Mouse (Mus musculus) midbrain, embryonic 10.5 days (tissue): ENCODE measurements around the gene Tfr2. TPM values are rescaled to one million over a fixed set of nuclear protein-coding genes. Genes with fewer than 3 reads are reported as not detected.

Experiments used
- DNase-seq: peaks from one replicate; pipeline ENCODE4 v3.0.0-alpha.2; 2017; ENCODE audit warnings: low spot score
- H3K27ac ChIP-seq: fragments of 300-500 bp; sonication (generic); replicated peaks from 2 replicates; pipeline ENCODE4 v1.5.1; 2016; ENCODE audit warnings: mild to moderate bottlenecking
- H3K27me3 ChIP-seq: fragments of 300-500 bp; sonication (generic); 2 replicates; pipeline ENCODE4 v1.6.1; 2016; ENCODE audit warnings: low read depth, mild to moderate bottlenecking; ENCODE audit not compliant: poor library complexity, severe bottlenecking
- H3K36me3 ChIP-seq: fragments of 300-500 bp; sonication (generic); 2 replicates; pipeline ENCODE4 v1.6.1; 2016; ENCODE audit warnings: mild to moderate bottlenecking, moderate library complexity
- H3K4me1 ChIP-seq: fragments of 300-500 bp; sonication (generic); 2 replicates; pipeline ENCODE4 v1.6.1; 2016
- H3K4me3 ChIP-seq: fragments of 300-500 bp; sonication (generic); 2 replicates; pipeline ENCODE4 v1.5.1; 2016; ENCODE audit warnings: mild to moderate bottlenecking, moderate library complexity
- H3K9me3 ChIP-seq: fragments of 300-500 bp; sonication (generic); replicated peaks from 2 replicates; pipeline ENCODE4 v1.6.1; 2016; ENCODE audit warnings: mild to moderate bottlenecking
- WGBS: fragments of 180-500 bp; shearing (Covaris S2); methylation state at CpG from one replicate; pipeline ENCODE4 v1.1.7; 2016; 5-methylcytosine and 5-hydroxymethylcytosine counted together
- polyA plus RNA-seq: library from polyadenylated mRNA; unstranded; fragments of >200 nt; fragmentation: Nextera tagmentation; extraction: Ambion mirVana; gene quantifications from 2 replicates; pipeline ENCODE4 v1.2.1, GENCODE M21; 2016

Tfr2 gene
- 1.9 and 2.2 TPM in 2 replicates for polyA plus RNA-seq

DNA sequence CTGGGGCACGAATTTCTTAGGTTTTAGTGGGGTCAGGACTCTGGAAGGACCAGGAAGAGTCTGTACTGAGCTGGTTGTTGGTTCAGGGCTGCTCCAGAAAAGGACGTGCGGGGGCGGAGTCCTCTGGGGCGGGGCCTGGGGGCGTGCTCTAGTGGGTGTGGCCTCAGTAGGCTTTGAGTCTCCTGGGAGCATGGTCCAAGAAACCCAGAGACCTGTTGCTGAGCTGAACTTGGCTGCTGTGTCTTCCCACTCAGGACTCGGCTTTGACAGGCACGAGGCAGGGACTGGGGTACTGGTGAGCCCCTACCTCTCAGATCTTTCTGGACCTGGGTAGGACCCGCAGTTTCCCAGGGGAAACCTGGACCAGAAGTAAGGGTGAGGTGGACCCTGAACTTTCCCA lies at the start of gene Tfr2:
Tfr2 (plus strand) TSS at position 176 of the 400 bp plus-strand sequence.
- no peaks in the 10 kb centered on the region for H3K9me3 ChIP-seq
- H3K4me3 ChIP-seq: no peak within 1 kb of the TSS
- H3K27ac ChIP-seq: no peak within 1 kb of the TSS; the same call in 1 of the 2 replicates
- no peak for DNase-seq
- WGBS: 44% methylated on average over 9 of the region's 9 CpGs
- peaks cover 15% of the 10 kb centered on the region for H3K27me3 ChIP-seq
- no peaks in the 10 kb centered on the region for H3K36me3 ChIP-seq
- peaks cover 32% of the 10 kb centered on the region for H3K4me1 ChIP-seq

DNA sequence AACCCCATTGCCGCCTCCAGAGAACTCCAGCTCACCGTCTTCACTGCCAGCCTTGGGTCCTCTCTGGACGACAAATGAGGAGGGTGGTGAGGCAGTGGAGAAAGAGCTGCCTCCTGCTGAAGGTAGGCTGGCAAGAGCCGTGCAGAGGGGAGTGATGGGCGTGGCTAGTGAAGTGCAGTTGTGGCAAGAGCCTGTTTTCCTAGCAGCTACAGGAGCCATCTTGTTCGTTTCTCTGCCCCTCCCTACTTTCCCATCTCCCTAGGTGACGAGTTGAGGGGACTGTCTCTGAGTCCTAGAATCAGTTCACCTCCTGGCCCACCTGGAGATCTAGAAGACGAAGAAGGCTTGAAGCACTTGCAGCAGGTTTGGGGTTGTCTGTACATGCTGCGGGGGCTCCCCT lies 47.8 kb upstream of the Tfr2 start:
- Histone ChIP-seq H3K36me3 (peaks cover 99% of the 10 kb centered on the region), H3K9me3 (no peaks in the 10 kb centered on the region), H3K27ac (no peak overlapping the region), H3K27me3 (no peaks in the 10 kb centered on the region), H3K4me1 (peaks cover 29% of the 10 kb centered on the region), H3K4me3 (no peak overlapping the region)
- DNase-seq: no peak
- 77% methylated on average over 9 of the region's 9 CpGs for WGBS

- no peak for DNase-seq
- no peak overlapping the region for H3K4me3 ChIP-seq
- 77% methylated on average over 11 of the region's 11 CpGs for WGBS
Measured at GRCm38 (mm10) chr5:137522711-137523110, 46.9 kb upstream of the Tfr2 start.

GRCm38 (mm10) chr5:137523396-137524250 lies 46.0 kb upstream of the Tfr2 start:
- Histone ChIP-seq H3K27me3 (no peaks in the 10 kb centered on the region), H3K9me3 (no peaks in the 10 kb centered on the region), H3K27ac (peak overlapping the region; percentile 42), H3K36me3 (peaks cover 100% of the 10 kb centered on the region), H3K4me3 (0 out of 2 replicates have a peak overlapping the region, but pooled peaks have one; percentile 16), H3K4me1 (peaks cover 46% of the 10 kb centered on the region)
- 83% methylated on average over 25 of the region's 25 CpGs for WGBS
- DNase-seq: no peak

More at GRCm38 (mm10) chr5:137522711-137523110, 46.9 kb upstream of the Tfr2 start:
- Histone ChIP-seq H3K36me3 (peaks cover 100% of the 10 kb centered on the region), H3K27me3 (no peaks in the 10 kb centered on the region), H3K27ac (peak overlapping the region; percentile 2; the same call in 1 of the 2 replicates), H3K9me3 (no peaks in the 10 kb centered on the region), H3K4me1 (peaks cover 37% of the 10 kb centered on the region)

DNA sequence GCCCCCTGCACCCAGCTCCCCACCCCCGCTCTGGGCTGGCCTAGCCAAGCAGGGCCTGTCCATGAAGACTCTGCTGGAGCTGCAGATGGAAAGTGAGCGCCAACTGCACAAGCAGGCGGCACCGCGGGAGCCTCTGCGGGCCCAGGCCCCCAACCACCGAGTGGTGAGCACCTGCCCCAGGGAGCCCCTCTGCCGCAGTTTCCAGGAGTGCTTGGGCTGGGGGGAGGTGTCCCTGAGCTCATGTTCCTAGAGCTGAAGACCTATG lies 45.5 kb upstream of the Tfr2 start:
- peak overlapping the region; percentile 42 for H3K27ac ChIP-seq
- peaks cover 100% of the 10 kb centered on the region for H3K36me3 ChIP-seq
- no peak for DNase-seq
- H3K9me3 ChIP-seq: no peaks in the 10 kb centered on the region
- no peaks in the 10 kb centered on the region for H3K27me3 ChIP-seq
- 0 out of 2 replicates have a peak overlapping the region, but pooled peaks have one; percentile 14 for H3K4me3 ChIP-seq
- WGBS: 91% methylated on average over 8 of the region's 8 CpGs
- peaks cover 51% of the 10 kb centered on the region for H3K4me1 ChIP-seq

DNA sequence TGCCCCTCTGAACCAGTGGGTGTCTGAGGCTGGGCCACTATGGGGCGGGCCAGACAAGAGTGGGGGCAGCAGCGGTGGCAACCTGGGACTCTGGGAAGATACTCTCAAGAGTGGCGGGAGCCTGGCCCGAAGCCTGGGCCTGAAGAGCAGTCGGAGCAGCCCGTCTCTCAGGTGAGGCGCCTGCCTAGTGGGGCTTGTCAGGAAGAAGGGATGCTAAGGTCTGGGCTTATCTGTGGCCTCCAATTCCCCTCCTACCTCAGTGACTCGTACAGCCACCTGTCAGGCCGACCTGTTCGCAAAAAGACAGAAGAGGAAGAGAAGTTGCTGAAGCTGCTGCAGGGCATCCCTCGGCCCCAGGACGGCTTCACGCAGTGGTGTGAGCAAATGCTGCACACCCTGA lies 45.0 kb upstream of the Tfr2 start:
- 92% methylated on average over 13 of the region's 13 CpGs for WGBS
- Histone ChIP-seq H3K27me3 (no peaks in the 10 kb centered on the region), H3K27ac (peak overlapping the region; percentile 30; the same call in 1 of the 2 replicates), H3K36me3 (peaks cover 100% of the 10 kb centered on the region), H3K4me3 (peak overlapping the region; percentile 14; the same call in 1 of the 2 replicates), H3K9me3 (no peaks in the 10 kb centered on the region), H3K4me1 (peaks cover 56% of the 10 kb centered on the region)
- no peak for DNase-seq

DNA sequence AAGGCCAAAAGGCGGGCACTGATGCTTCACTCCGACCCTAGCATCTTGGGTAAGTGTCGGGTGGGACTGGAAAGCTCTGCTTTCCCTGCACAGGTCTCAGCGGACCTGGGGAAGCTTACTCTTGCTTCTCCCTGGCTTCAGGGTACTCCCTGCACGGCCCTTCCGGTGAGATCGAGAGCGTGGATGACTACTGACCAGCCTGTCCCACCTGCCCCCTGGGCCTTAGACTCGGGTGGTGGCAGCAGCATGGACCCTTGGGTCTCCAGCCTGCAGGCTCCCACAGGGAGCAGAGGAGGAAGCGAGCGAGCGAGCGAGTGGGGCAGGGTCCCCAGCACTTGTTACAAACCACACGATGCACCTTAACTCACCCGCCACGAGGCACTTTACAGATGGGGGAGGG lies 44.1 kb upstream of the Tfr2 start:
- H3K27ac ChIP-seq: 0 out of 2 replicates have a peak overlapping the region, but pooled peaks have one; percentile 34

GRCm38 (mm10) chr5:137526192-137526936 lies 43.3 kb upstream of the Tfr2 start:
- peaks cover 93% of the 10 kb centered on the region for H3K36me3 ChIP-seq
- H3K27me3 ChIP-seq: no peaks in the 10 kb centered on the region
- peak overlapping the region; percentile 52; the same call in 1 of the 2 replicates for H3K27ac ChIP-seq
- H3K4me1 ChIP-seq: peaks cover 73% of the 10 kb centered on the region
- H3K4me3 ChIP-seq: peak overlapping the region; percentile 29
- H3K9me3 ChIP-seq: no peaks in the 10 kb centered on the region
- WGBS: 55% methylated on average over 16 of the region's 16 CpGs
- DNase-seq: no peak

More for the DNA sequence above, 44.1 kb upstream of the Tfr2 start:
- 84% methylated on average over 16 of the region's 16 CpGs for WGBS
- Histone ChIP-seq H3K27me3 (no peaks in the 10 kb centered on the region), H3K36me3 (peaks cover 99% of the 10 kb centered on the region), H3K4me1 (peaks cover 64% of the 10 kb centered on the region), H3K4me3 (peak overlapping the region; percentile 14; the same call in 1 of the 2 replicates), H3K9me3 (no peaks in the 10 kb centered on the region)
- DNase-seq: no peak

DNA sequence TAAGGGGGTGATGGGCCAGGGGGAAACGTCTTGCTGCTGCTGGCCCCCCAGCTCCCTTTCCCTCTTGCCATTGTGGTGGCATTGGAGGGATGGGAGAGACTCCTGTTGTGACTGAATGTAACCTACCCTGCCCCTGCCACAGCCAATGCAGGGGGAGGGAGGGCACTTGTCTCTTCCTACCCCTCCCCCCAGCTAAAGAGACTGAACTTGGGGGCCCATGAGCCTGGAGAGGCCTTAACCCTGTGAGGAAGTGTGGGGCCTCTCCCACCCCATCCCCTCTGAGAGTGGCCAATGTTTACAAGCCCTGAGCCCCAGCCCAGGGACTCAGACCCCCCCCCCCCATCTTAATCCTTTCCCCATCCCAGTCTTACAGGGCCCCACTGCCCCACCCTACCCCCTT lies 42.2 kb upstream of the Tfr2 start:
- no peak for DNase-seq
- WGBS: 56% methylated on average over 1 of the region's 1 CpGs
- H3K4me1 ChIP-seq: peaks cover 78% of the 10 kb centered on the region
- H3K27ac ChIP-seq: peak overlapping the region; percentile 57; the same call in 1 of the 2 replicates
- no peaks in the 10 kb centered on the region for H3K27me3 ChIP-seq
- H3K4me3 ChIP-seq: no peak overlapping the region
- H3K36me3 ChIP-seq: peaks cover 82% of the 10 kb centered on the region
- H3K9me3 ChIP-seq: no peaks in the 10 kb centered on the region

DNA sequence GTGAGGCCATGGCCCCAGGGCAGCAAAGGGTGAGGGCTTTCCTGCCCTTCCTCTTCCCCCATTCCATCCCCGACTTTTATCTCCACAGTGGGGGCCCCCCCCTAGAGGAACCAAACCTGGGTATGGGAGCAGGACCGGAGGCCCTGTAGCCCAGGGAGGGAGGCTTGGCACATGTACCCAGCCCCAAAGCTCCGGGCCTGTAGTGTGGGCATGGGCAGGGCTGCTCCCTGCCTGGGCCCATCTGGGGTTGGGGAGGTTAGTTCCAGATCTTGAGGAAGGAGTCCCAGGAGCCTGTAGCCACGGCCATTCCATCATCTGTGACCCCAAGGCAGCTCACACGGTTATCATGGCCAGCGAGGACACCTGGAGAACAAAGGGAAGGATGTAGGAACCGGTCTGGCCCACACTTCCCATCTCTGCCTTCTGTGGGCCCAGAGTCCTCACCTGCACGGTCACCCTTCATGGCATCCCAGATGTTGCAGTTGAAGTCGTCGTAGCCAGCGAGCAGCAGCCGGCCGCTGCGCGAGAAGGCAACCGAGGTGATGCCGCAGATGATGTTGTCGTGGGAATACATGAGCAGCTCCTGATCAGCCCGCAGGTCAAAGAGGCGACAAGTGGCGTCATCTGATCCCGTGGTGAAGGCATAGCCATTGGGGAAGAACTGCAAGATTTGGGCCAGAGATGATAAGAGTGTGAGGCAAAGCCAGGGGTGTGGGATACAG lies 41.2 kb upstream of the Tfr2 start:
- no peak for DNase-seq
- Histone ChIP-seq H3K36me3 (peaks cover 72% of the 10 kb centered on the region), H3K4me3 (peak overlapping the region; percentile 95), H3K27ac (0 out of 2 replicates have a peak overlapping the region, but pooled peaks have one; percentile 23), H3K27me3 (no peaks in the 10 kb centered on the region), H3K9me3 (no peaks in the 10 kb centered on the region), H3K4me1 (peaks cover 76% of the 10 kb centered on the region)
- 87% methylated on average over 22 of the region's 22 CpGs for WGBS

DNA sequence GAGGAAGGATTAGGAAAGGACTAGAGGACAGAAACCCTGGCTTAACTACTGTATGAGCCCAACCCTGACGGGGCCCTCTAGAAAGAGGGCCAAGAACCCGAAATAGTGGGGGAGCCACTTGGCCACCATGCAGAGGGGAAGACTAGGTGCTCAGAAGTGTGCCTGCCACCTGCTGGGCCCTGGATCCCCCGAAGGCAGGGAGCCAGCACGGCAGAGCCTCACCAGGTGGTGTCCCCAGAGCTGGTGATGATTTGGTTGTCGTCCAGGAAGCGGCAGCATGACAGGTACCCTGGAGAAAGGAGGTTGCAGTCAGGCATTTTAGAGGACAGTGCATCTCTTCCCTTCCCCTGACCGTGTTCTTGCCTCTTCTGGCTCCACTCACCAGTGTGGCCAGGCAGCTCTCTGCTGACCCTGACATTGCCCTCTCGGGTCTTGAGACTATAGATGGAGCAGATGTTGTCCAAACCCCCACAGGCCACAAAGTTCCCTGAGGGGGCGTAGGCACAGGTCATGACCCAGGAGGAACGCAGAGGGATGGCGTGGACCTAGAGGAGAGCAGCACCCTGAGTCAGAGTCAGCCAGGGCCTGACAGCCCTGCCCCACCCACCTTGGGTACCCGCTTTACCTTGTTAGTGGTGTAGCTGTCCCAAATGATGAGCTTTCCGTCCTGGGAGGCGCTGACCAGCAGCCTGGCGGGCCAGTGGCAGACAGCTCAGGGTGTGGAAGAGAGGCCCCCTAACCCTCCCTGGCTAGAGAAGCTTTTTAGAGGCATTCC lies 40.2 kb upstream of the Tfr2 start:
- Histone ChIP-seq H3K4me3 (peak overlapping the region; percentile 95), H3K9me3 (no peaks in the 10 kb centered on the region), H3K36me3 (peaks cover 62% of the 10 kb centered on the region), H3K27me3 (no peaks in the 10 kb centered on the region), H3K4me1 (peaks cover 74% of the 10 kb centered on the region), H3K27ac (peak overlapping the region; percentile 99)
- 71% methylated on average over 15 of the region's 15 CpGs for WGBS
- DNase-seq: peak; percentile 19

DNA sequence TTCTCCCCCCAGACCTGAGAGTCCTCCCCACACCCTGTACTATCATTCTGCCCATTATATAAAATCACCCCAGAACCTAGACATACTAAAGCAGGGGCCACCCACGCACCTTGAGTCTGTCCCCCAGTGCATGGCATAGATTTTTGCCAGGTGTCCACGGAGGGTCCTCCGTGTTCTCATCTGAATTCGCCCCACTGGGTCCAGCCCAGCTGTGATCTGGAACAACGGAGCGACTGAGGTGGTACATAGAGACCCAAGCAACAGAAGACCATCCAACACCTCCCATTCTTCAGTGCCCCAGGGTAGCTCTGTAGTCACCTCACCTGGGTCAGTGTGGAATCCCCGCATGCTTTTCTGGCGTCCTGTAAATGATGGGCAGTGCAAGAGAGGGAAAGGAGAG lies 39.6 kb upstream of the Tfr2 start:
- Histone ChIP-seq H3K27me3 (no peaks in the 10 kb centered on the region), H3K36me3 (peaks cover 56% of the 10 kb centered on the region), H3K27ac (peak overlapping the region; percentile 99), H3K9me3 (no peaks in the 10 kb centered on the region), H3K4me3 (peak overlapping the region; percentile 95), H3K4me1 (peaks cover 71% of the 10 kb centered on the region)
- WGBS: 78% methylated on average over 8 of the region's 8 CpGs
- no peak for DNase-seq
